Mouse (Mus musculus) bone marrow macrophage, adult 2 months (primary cell): ENCODE measurements at regions not wholly inside any gene's neighbourhood (a gene's known extent, or its start where the extent isn't known, plus 50 kb on each side); places are given as distances from the start of the nearest gene placed in this dataset.

Source experiments
- CTCF ChIP-seq: IDR thresholded peaks from 2 replicates; pipeline ENCODE4 v1.5.1; 2012; ENCODE audit warnings: low read depth, mild to moderate bottlenecking, low read length, moderate library complexity
- POLR2A ChIP-seq: IDR thresholded peaks from 2 replicates; pipeline ENCODE4 v1.6.1; 2012; ENCODE audit warnings: mild to moderate bottlenecking, low read depth, low read length, borderline replicate concordance

- no peak for TF ChIP-seq CTCF
- no peak for TF ChIP-seq POLR2A
Measured at GRCm38 (mm10) chr5:4348334-4348733, 156.2 kb downstream of the Mterf1b start.
